Mouse (Mus musculus) myocyte (in vitro differentiated cells): ENCODE measurements around the gene Gm21885.

Experiments used
- CEBPB ChIP-seq: IDR thresholded peaks from 2 replicates; pipeline ENCODE4 v1.6.1; 2011; ENCODE audit warnings: mild to moderate bottlenecking, moderate library complexity; ENCODE audit not compliant: poor library complexity, insufficient read depth, severe bottlenecking
- E2F4 ChIP-seq: IDR thresholded peaks from one replicate; pipeline ENCODE4 v1.6.1; 2011; ENCODE audit warnings: mild to moderate bottlenecking, control low read depth, moderate library complexity; ENCODE audit not compliant: insufficient read depth
- POLR2A ChIP-seq: IDR thresholded peaks from one replicate; pipeline ENCODE4 v1.6.1; 2011; ENCODE audit warnings: low read depth, mild to moderate bottlenecking, control low read depth, moderate library complexity; ENCODE audit not compliant: insufficient read length
- POLR2AphosphoS2 ChIP-seq: IDR thresholded peaks from one replicate; pipeline ENCODE4 v1.6.1; 2011; ENCODE audit warnings: low read depth, control low read depth; ENCODE audit not compliant: insufficient read length
- REST ChIP-seq: IDR thresholded peaks from one replicate; pipeline ENCODE4 v1.6.1; 2011; ENCODE audit warnings: mild to moderate bottlenecking, control low read depth, moderate library complexity; ENCODE audit not compliant: insufficient read depth, insufficient read length
- TCF12 ChIP-seq: IDR thresholded peaks from one replicate; pipeline ENCODE4 v1.6.1; 2011; ENCODE audit warnings: mild to moderate bottlenecking, control low read depth; ENCODE audit not compliant: poor library complexity, insufficient read depth, severe bottlenecking
- TCF3 ChIP-seq: IDR thresholded peaks from one replicate; pipeline ENCODE4 v1.6.1; 2011; ENCODE audit warnings: low read depth, control low read depth; ENCODE audit not compliant: insufficient read length
- USF1 ChIP-seq: IDR thresholded peaks from one replicate; pipeline ENCODE4 v1.6.1; 2011; ENCODE audit warnings: low read depth, mild to moderate bottlenecking, control low read depth, moderate library complexity

GRCm38 (mm10) chr11:94257987-94258386 is 23.7 kb upstream of the Gm21885 start:
- TF ChIP-seq CEBPB = no peak
- no peak for TF ChIP-seq POLR2A
- TF ChIP-seq POLR2AphosphoS2 = no peak
- TF ChIP-seq USF1 = no peak
- TF ChIP-seq TCF3 = no peak
- no peak for TF ChIP-seq REST
- TF ChIP-seq E2F4 = no peak
- no peak for TF ChIP-seq TCF12
